Mouse (Mus musculus): ENCODE results near the gene Cyp26a1.

Gene Cyp26a1
- long read RNA-seq, experiment 1: 0 reads
- long read RNA-seq, experiment 2: 0 reads

GRCm38 (mm10) chr19:37697651-37698272, at the start of gene Cyp26a1:
TSS of gene Cyp26a1 (plus strand) at chr19:37697798.
- intact Hi-C loops (cut with DNase I): no loop called here

GRCm38 (mm10) chr19:37647994-37648393, 49.6 kb upstream of the Cyp26a1 start:
- intact Hi-C loops (cut with DNase I): no loop called here

GRCm38 (mm10) chr19:37650526-37650925, 47.1 kb upstream of the Cyp26a1 start:
- intact Hi-C loops (cut with DNase I): no loop called here

- intact Hi-C loops (cut with DNase I): no loop called here
These were observed 43.6 kb upstream of the Cyp26a1 start for GRCm38 (mm10) chr19:37654012-37654411.

- intact Hi-C loops (cut with DNase I): no loop called here
These were observed 41.2 kb upstream of the Cyp26a1 start for GRCm38 (mm10) chr19:37656441-37656840.

GRCm38 (mm10) chr19:37665256-37665655, 32.3 kb upstream of the Cyp26a1 start:
- intact Hi-C loops (cut with DNase I): no loop called here

- intact Hi-C loops (cut with DNase I): no loop called here
These were observed 29.6 kb upstream of the Cyp26a1 start for GRCm38 (mm10) chr19:37667855-37668594.

GRCm38 (mm10) chr19:37668657-37669056, 28.9 kb upstream of the Cyp26a1 start:
- intact Hi-C loops (cut with DNase I): no loop called here

- intact Hi-C loops (cut with DNase I): no loop called here
These were observed 28.1 kb upstream of the Cyp26a1 start for GRCm38 (mm10) chr19:37669486-37669885.

GRCm38 (mm10) chr19:37673393-37673792, 24.2 kb upstream of the Cyp26a1 start:
- intact Hi-C loops (cut with DNase I): no loop called here

GRCm38 (mm10) chr19:37685281-37685680, 12.3 kb upstream of the Cyp26a1 start, which contains the start of gene Cyp26c1:
TSS of gene Cyp26c1 (plus strand) at chr19:37685581.
- intact Hi-C loops (cut with DNase I): no loop called here

GRCm38 (mm10) chr19:37686347-37686746, 11.3 kb upstream of the Cyp26a1 start:
- intact Hi-C loops (cut with DNase I): no loop called here

GRCm38 (mm10) chr19:37686941-37687850, 10.4 kb upstream of the Cyp26a1 start:
- intact Hi-C loops (cut with DNase I): no loop called here

- intact Hi-C loops (cut with DNase I): no loop called here
These were observed 8.1 kb upstream of the Cyp26a1 start for GRCm38 (mm10) chr19:37689478-37689877.

- intact Hi-C loops (cut with DNase I): no loop called here
These were observed 6.9 kb upstream of the Cyp26a1 start for GRCm38 (mm10) chr19:37690716-37691115.

- intact Hi-C loops (cut with DNase I): no loop called here
These were observed 4.7 kb upstream of the Cyp26a1 start for GRCm38 (mm10) chr19:37692879-37693278.

- intact Hi-C loops (cut with DNase I): no loop called here
These were observed 2.5 kb upstream of the Cyp26a1 start for GRCm38 (mm10) chr19:37695146-37695545.

- intact Hi-C loops (cut with DNase I): no loop called here
These were observed 1.6 kb upstream of the Cyp26a1 start for GRCm38 (mm10) chr19:37695762-37696602.

- intact Hi-C loops (cut with DNase I): no loop called here
These were observed 829 bp upstream of the Cyp26a1 start for GRCm38 (mm10) chr19:37696603-37697334.

- intact Hi-C loops (cut with DNase I): no loop called here
These were observed 312 bp upstream of the Cyp26a1 start for GRCm38 (mm10) chr19:37697335-37697636.

Measured in adrenal gland (tissue).